Mouse (Mus musculus): ENCODE data around the gene Rab8b. TPM values are rescaled to one million over a fixed set of nuclear protein-coding genes. Genes with fewer than 3 reads are reported as not detected.
"Not testable (repeated sequence)": the region's sequence is repeated elsewhere in the genome, so short reads cannot be mapped to it uniquely, and the experiment has no call there.

Gene Rab8b
- total RNA-seq, 2 experiments from 2014 or later = 25.2 to 31.7 TPM

- intact Hi-C loops (cut with DNase I) = no loop called here
- no peak for DNase-seq (ENCODE audit: low spot score in 2 of 2)
Observed at GRCm38 (mm10) chr9:66918672-66919330, 686 bp downstream of the Rab8b start.

DNA sequence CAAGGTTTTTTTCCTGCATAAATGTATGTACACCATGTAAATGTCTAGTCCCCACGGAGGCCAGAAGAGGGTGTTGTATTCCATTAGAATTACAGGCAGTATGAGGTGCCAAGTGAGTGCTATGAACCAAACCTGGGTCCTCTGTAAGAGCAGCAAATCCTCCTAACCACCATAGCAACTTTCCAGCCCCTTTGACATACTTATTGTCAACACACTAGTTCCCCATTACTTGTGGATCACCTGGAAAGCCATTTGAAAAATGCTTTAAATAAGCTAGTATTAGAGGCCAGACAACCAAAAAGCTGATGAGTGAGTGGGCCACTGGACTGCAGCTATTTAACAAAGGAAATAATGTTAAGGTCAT is 1.6 kb downstream of the Rab8b start:
- intact Hi-C loops (cut with DNase I) = no loop called here
- DNase-seq (ENCODE audit: low spot score in 2 of 2) = peak in 1 of 2 experiments; percentile 1

DNA sequence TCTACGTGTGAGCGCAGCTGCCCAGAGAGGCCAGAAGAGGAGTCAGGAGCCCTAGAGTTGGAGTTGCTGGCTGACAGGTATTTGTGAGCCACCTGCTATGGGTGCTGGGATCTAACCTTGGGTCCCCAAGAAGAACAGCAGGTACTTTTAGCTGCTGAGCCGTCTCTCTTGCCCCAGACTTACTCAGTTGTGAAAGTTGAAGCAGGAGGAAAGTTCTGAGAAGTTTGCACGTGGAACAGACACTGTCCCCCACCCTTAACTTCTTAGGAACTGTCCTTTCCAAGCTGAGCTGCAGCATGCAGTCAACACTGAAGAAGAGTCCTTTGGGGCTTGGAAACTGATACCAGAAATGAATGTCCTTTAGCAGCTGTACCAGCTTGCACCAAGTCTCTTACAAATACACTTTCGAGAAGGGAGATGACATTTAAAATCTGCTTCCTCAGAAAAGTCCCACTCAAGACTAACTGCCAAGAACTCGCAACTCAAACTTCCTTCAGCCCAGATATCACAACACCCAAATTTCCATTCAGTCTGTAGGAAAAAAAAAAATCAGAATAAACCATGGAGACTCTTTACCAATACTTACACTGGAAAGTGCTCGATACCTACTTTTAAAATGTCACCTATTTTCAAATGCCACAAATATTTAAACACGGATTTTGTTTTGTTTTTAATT is 2.1 kb downstream of the Rab8b start:
- no peak for DNase-seq (ENCODE audit: low spot score in 2 of 2)
- intact Hi-C loops (cut with DNase I) = no loop called here

GRCm38 (mm10) chr9:66915869-66916785 is 3.4 kb downstream of the Rab8b start:
- intact Hi-C loops (cut with DNase I) = no loop called here

GRCm38 (mm10) chr9:66915401-66915800 is 4.1 kb downstream of the Rab8b start:
- intact Hi-C loops (cut with DNase I) = no loop called here
- DNase-seq (ENCODE audit: low spot score in 2 of 2) = no peak

More at GRCm38 (mm10) chr9:66915869-66916785, 3.4 kb downstream of the Rab8b start:
- DNase-seq (ENCODE audit: low spot score in 2 of 2) = no peak

DNA sequence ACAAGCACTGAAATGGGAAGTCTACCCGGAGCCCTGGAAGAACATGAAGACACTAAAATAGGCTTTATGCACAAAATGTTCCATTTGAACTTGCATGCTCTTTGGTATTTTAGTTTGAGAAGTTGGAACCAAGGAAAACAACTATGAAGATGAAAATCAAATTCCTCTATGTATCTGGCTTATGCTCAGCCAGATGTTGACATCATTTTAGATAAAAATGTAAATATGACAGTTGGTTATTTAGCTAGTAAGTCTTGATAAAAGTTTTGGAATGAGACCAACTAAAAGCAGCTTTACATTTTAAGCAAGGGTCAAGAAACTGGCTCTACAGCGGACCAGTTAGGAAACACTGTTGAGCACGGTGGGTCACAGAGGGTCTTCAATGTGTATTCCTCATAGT is 4.9 kb downstream of the Rab8b start:
- DNase-seq (ENCODE audit: low spot score in 2 of 2) = no peak
- intact Hi-C loops (cut with DNase I) = no loop called here

DNA sequence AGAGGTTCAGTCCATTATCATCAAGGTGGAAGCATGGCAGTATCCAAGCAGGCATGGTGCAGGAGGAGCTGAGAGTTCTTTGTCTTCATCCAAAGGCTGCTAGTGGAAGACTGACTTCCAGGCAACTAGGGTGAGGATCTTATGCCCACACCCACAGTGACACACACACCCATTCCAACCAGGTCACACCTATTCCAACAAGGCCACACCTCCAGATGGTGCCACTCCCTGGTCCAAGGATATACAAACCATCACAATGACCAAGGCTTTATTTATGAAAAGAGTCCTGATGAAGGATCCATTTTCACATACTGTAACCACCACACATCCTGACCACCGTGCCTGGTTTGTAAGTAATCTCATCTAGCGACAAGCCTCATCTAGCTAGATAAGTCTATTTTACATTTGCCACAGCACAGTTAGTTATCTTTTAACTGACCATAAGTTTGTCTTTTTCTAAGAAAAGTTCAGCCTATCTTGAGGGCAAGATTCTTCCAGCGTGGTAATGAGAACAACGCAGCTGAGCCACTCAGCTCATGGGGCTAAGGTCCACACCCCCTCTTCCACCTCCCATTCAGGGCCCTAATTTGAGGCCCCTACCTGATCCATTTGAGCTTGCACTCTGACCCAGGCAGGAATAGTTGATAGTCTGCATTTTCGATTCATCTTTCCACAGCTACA is 6.1 kb downstream of the Rab8b start:
- DNase-seq (ENCODE audit: low spot score in 2 of 2); intact Hi-C loops (cut with DNase I): not testable (repeated sequence)

DNA sequence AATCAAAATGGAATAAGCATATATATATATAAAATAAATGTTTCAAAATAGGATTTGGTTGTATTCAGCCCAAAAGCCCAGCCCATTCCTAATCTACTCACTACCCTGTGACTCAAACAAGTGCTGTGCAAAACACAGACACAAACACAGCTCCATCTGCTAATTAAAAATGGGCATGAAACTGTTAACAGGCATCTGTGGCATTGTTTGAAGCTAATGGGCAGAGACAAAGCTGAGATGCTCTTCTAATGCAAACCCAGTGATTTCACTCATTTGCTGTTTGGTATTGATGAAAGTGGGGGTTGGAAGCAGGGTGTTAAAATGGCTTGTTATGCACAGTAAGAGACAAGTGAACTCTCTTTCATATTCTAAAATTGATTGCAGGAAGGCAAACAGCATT is 7.2 kb downstream of the Rab8b start:
- intact Hi-C loops (cut with DNase I) = no loop called here
- no peak for DNase-seq (ENCODE audit: low spot score in 2 of 2)

- intact Hi-C loops (cut with DNase I) = no loop called here
- no peak for DNase-seq (ENCODE audit: low spot score in 2 of 2)
Observed at GRCm38 (mm10) chr9:66910677-66911076, 8.8 kb downstream of the Rab8b start.

DNA sequence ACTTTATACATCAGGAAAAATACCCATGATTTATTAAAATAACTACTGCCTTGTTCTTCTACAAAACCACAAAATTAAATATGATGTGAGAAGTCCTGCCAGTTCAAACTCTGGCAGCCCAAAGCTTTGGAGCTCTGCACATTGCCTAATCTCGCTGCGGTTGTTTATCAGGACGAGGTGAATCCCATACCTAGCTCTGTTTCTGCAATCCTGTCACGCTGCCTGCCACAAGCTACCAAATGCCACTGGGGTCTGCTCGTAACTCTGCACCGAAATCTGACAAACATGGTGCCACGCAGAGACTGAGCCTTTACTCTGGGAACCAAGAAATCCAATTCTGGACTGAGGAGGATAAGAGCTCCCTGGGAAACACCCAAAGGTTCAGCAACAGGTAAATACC is 9.6 kb downstream of the Rab8b start:
- intact Hi-C loops (cut with DNase I) = no loop called here
- DNase-seq (ENCODE audit: low spot score in 2 of 2) = no peak

DNA sequence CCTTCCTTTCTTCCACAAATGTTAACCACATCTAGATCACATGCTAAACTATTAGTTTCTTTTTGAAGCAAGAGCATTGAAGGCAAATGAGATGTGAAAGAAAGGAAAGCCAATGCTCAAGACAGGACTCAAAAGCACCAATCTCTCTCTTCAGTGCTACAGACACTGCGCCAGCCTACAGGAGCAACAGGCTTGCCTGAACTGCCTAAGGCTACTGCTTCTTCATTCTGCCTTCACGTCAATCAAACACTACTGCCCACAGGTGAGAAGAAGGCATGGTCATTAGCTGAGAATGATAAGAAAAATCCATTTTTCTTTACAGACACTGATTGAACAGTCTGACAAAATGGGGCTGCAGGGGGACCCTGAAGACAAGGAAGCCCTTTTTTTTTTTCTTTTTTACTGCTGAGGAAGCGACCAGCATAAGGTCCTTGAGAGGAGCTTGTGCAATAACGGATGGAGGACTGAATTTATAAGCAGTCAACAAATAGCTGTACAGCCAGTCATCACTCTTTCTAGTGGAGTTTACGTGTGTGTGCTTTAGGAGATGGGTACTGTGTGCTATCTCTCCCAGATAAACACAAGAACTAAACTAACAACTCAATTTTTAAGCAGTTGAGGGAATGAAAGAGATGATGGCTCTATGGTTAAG is 11.6 kb downstream of the Rab8b start:
- DNase-seq (ENCODE audit: low spot score in 2 of 2) = no peak
- intact Hi-C loops (cut with DNase I) = no loop called here

GRCm38 (mm10) chr9:66907126-66907525 is 12.4 kb downstream of the Rab8b start:
- intact Hi-C loops (cut with DNase I) = no loop called here
- DNase-seq (ENCODE audit: low spot score in 2 of 2) = no peak

DNA sequence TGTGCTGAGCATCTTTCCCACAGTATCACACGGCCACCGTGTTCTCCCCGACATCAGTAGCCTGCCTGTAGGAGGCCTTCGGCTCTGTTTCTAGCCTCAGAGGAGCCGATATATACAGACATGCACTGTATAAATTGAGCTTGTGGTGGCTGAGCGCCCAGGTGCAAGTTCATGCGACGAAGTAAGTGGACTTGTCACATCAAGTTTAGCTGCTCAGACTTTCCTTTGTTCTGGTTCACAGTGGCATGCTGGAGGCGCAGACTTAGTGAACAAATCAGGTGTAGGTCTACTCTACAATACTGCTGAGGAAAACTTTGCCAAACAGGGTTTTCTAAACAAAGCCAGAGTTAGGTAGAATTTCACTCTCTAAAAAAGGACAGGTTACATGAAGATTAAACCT is 13.5 kb downstream of the Rab8b start:
- intact Hi-C loops (cut with DNase I) = no loop called here
- no peak for DNase-seq (ENCODE audit: low spot score in 2 of 2)

GRCm38 (mm10) chr9:66899526-66899925 is 20.0 kb downstream of the Rab8b start:
- DNase-seq (ENCODE audit: low spot score in 2 of 2) = no peak
- intact Hi-C loops (cut with DNase I) = no loop called here

DNA sequence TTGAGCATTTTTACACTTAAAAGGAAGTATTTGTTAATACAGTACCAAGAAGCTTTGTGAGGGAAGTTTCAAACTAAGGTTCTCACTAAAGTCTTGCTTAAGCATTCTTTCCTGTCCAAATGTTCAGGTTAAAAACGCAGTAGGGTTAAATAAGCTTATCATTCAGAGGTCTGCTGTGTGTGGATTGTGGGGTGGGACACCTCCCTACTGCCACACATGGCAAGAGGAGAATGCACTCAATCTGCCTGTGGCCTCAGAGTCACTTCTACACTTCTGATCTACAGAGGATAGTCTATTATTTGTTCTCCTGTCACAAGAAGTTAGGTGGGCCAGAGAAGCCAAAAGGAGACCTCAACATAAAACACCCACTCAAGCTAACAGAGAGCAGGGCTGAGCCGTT is 20.4 kb downstream of the Rab8b start:
- intact Hi-C loops (cut with DNase I) = no loop called here
- no peak for DNase-seq (ENCODE audit: low spot score in 2 of 2)

DNA sequence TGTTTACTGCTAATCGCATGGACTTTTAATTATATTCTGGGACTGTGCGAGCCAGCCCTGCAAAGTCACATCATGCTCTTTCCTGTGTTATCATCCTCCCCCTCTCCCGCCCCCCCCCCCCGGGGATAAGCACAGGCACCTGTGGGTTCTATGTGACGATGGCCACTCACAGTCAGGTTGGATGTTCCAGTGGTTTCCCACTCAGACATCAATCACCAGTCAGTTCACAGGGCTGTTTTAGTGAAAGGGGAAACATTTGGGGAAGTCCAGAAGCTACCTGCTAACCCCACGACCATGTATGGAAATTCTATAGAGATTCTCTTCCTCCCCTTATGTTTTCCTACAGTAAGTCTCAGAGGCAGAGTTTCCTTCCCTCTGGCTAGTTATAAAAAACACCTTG is 21.6 kb downstream of the Rab8b start:
- intact Hi-C loops (cut with DNase I) = no loop called here
- no peak for DNase-seq (ENCODE audit: low spot score in 2 of 2)

GRCm38 (mm10) chr9:66896951-66897350 is 22.5 kb downstream of the Rab8b start:
- DNase-seq (ENCODE audit: low spot score in 2 of 2) = no peak
- intact Hi-C loops (cut with DNase I) = no loop called here

GRCm38 (mm10) chr9:66895995-66896394 is 23.5 kb downstream of the Rab8b start:
- intact Hi-C loops (cut with DNase I) = no loop called here

DNA sequence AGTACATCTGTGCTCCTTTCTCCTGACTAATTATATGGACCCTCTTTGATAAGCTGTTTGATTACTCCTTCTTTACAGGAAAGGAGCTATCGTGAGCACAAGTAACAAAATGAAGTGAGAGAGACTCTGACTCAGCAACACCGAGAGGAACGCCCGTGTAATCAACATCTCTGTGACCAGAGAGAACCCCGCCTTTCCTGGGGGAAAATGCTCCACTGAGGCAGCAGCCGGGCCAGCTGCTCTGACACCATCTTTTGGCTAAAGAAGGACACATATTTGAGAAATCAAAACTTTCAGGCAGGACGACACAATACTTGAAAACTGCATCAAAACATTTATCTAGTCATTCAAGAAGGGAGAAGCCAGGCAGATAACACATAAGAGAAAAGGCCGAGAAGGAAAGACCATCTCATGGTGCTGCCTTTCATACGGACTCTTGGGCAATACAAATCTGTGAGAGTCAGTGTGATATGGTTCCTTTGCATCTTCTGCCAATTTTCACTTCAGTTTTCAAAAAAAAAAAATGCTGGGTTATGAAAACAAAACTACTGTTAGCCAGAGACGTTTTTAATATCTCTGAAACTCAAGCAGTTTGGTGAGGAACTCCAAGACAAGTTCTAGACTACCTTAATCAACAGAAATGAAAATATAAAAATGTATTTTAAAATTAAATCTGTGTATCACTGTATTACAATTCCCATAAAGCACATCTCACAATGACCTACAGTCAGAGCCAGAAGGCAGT is 24.3 kb downstream of the Rab8b start:
- no peak for DNase-seq (ENCODE audit: low spot score in 2 of 2)
- intact Hi-C loops (cut with DNase I) = no loop called here

More at GRCm38 (mm10) chr9:66895995-66896394, 23.5 kb downstream of the Rab8b start:
- DNase-seq (ENCODE audit: low spot score in 2 of 2) = no peak
